Mouse (Mus musculus): ENCODE measurements around the gene Nsg2. TPM values are rescaled to one million over a fixed set of nuclear protein-coding genes. Genes with fewer than 3 reads are reported as not detected.
A peak's percentile ranks its signal among the peaks of the same experiment; 100 is the strongest.
"Not testable (repeated sequence)": the region's sequence is repeated elsewhere in the genome, so short reads cannot be mapped to it uniquely, and the experiment has no call there.

The Nsg2 gene
- polyA plus RNA-seq, 1 experiment from 2014 or later = not detected

- ChIA-PET POLR2A (no interaction called here), CTCF (no interaction called here)
- ATAC-seq (no peak), DNase-seq (ENCODE audit: low read depth, low spot score) (no peak)
- in situ Hi-C loops (cut with MboI; ENCODE audit: low pct_unique_long_range_greater_than_20kb) = no loop called here
- H3K27me3 ChIP-seq = peaks cover 13% of the 10 kb centered on the region
- no peak for TF ChIP-seq CTCF (IDR thresholded peaks at IDR 0.05)
Measured at GRCm38 (mm10) chr11:31983249-31983648, 17.0 kb upstream of the Nsg2 start.

GRCm38 (mm10) chr11:31984786-31985185, 15.5 kb upstream of the Nsg2 start:
- CTCF ChIA-PET = no interaction called here
- POLR2A ChIA-PET = no interaction called here
- H3K27me3 ChIP-seq = peaks cover 12% of the 10 kb centered on the region
- in situ Hi-C loops (cut with MboI; ENCODE audit: low pct_unique_long_range_greater_than_20kb) = no loop called here
- no peak for TF ChIP-seq CTCF (IDR thresholded peaks at IDR 0.05)
- DNase-seq (ENCODE audit: low read depth, low spot score) = no peak
- no peak for ATAC-seq

DNA sequence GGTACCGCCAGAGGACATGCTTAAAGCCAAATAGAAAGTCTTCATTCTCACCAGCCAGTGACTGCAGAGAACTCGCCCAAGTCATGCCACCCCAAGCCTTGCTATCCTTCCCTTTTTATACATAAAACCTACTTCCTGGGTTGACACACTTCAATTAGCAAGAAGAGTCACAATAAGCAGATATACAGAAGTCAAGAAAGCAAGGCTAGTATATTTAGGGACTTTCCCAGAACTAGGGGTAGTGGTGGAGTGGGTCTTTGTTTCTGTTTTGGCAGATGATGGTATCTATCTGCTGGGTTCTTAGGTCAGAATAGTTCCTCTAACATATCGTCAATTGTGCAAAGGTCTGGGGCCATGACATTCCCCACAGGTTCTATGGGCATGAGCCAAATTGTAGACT, 7.7 kb upstream of the Nsg2 start:
- CTCF ChIA-PET = no interaction called here
- no peak for ATAC-seq
- in situ Hi-C loops (cut with MboI; ENCODE audit: low pct_unique_long_range_greater_than_20kb) = no loop called here
- TF ChIP-seq CTCF (IDR thresholded peaks at IDR 0.05) = no peak
- DNase-seq (ENCODE audit: low read depth, low spot score) = no peak
- POLR2A ChIA-PET = no interaction called here
- peaks cover 5% of the 10 kb centered on the region for H3K27me3 ChIP-seq

- no peak for ATAC-seq
- in situ Hi-C loops (cut with MboI; ENCODE audit: low pct_unique_long_range_greater_than_20kb) = no loop called here
- ChIA-PET POLR2A (no interaction called here), CTCF (no interaction called here)
- no peak for DNase-seq (ENCODE audit: low read depth, low spot score)
- no peak for TF ChIP-seq CTCF (IDR thresholded peaks at IDR 0.05)
- H3K27me3 ChIP-seq = peaks cover 3% of the 10 kb centered on the region
Measured at GRCm38 (mm10) chr11:31999716-32000115, 547 bp upstream of the Nsg2 start.

DNA sequence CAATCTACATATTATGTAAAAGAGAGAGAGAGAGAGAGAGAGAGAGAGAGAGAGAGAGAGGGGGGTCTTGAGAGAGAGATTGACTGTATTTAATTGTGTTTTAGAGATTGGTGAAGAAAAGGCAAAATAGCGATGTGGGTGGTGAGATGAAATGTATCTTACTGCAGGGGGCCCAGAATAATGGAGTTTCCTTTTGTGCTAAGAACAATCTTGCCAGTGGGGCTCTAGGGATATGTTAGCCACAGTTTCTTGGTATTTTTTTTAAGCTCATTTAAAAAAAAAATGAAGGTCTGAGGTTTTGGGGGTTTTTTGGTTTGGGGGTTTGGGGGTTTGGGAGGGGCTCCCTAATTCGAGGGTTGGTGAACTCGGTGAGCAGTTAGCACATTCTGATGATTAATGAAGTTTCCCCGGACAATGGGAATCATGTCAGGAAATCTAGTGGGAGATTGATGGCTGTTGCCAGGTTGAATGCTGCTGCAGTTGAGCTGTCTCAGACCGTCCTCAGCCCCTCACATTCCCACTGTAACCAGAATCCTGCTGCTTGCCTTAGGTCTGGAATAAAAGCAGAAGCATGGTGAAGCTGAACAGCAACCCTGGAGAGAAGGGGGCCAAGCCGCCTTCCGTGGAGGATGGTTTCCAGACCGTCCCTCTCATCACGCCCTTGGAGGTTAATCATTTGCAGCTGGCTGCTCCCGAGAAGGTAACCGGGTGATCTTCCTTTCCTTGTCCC, 1.1 kb downstream of the Nsg2 start:
- no peak for ATAC-seq
- ChIA-PET CTCF (interaction anchor here (1.1 kb wide), 1 partner anchor 161 kb away, joined by 3 read pairs; no protein-coding TSS in a partner anchor), POLR2A (interaction anchor here (1.0 kb wide), 1 partner anchor 100 kb away, joined by 3 read pairs; no protein-coding TSS in a partner anchor)

GRCm38 (mm10) chr11:32002670-32003072, 2.4 kb downstream of the Nsg2 start:
- ChIA-PET CTCF (no interaction called here), POLR2A (no interaction called here)
- peaks cover 3% of the 10 kb centered on the region for H3K27me3 ChIP-seq
- DNase-seq (ENCODE audit: low read depth, low spot score) = no peak
- peak; percentile 17 for ATAC-seq
- TF ChIP-seq CTCF (IDR thresholded peaks at IDR 0.05) = no peak
- in situ Hi-C loops (cut with MboI; ENCODE audit: low pct_unique_long_range_greater_than_20kb) = no loop called here

More for the DNA sequence above, 1.1 kb downstream of the Nsg2 start:
- peaks cover 3% of the 10 kb centered on the region for H3K27me3 ChIP-seq
- TF ChIP-seq CTCF (IDR thresholded peaks at IDR 0.05) = no peak
- no peak for DNase-seq (ENCODE audit: low read depth, low spot score)
- in situ Hi-C loops (cut with MboI; ENCODE audit: low pct_unique_long_range_greater_than_20kb) = no loop called here

GRCm38 (mm10) chr11:32008049-32008448, 7.8 kb downstream of the Nsg2 start:
- DNase-seq (ENCODE audit: low read depth, low spot score); CTCF ChIA-PET; ATAC-seq; in situ Hi-C loops (cut with MboI; ENCODE audit: low pct_unique_long_range_greater_than_20kb); H3K27me3 ChIP-seq; POLR2A ChIA-PET: not testable (repeated sequence)

DNA sequence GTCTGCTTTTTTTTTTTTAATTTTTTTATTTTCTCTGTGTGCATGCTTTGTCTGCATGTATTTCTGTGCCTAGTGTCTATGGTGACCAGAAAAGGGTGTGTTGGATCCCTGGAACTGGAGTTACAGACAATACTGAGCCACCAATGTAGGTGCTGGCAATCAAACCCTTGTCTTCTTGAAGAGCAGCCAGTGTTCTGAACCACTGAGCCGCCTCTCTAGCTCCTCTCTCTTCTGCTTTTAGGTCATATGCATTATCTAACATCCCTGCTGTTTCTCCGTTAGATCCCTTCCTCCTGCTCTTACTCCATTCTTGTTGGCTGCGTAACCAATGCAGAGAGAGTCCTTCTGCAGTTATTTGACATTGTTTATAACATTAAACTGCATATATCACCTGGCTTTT, 8.6 kb downstream of the Nsg2 start:
- no peaks in the 10 kb centered on the region for H3K27me3 ChIP-seq
- ChIA-PET CTCF (no interaction called here), POLR2A (no interaction called here)
- DNase-seq (ENCODE audit: low read depth, low spot score) = no peak
- TF ChIP-seq CTCF (IDR thresholded peaks at IDR 0.05) = no peak
- in situ Hi-C loops (cut with MboI; ENCODE audit: low pct_unique_long_range_greater_than_20kb) = no loop called here
- no peak for ATAC-seq

DNA sequence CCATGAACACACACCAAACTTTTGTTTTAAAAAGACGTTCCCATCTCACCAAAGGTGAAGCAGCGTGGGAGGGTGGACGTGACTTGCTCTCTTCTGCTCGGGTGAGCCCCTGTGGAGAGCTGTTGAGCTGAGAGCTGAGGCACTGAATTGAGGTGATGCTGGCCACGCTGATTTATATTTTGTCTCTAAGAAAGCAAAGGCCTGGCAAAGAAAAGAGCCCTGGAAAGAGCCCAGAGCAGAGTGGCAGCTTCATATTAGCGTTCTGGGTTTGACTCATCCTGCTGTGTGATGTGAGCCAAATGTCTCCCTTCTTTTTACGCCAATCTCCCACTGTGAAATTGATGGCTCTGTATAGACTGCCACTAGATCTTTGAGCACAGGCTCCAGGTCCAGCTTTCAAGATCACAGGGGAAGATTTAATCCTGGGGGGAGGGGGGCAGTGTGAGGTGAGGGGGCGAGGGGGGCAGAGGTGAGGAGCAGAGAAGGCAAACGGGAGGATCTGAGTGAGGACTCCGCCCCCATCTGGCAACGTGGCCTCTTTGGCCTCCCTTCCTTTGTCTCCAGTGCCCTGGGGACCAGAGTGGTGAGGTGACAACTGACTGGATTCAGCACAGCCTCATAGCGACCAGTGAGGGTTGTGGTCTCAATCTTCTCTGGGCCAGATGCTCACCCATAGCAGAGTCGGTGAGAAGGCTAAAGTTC, 9.8 kb downstream of the Nsg2 start:
- no peak for DNase-seq (ENCODE audit: low read depth, low spot score)
- in situ Hi-C loops (cut with MboI; ENCODE audit: low pct_unique_long_range_greater_than_20kb) = no loop called here
- ChIA-PET POLR2A (no interaction called here), CTCF (no interaction called here)
- no peaks in the 10 kb centered on the region for H3K27me3 ChIP-seq
- ATAC-seq = no peak
- TF ChIP-seq CTCF (IDR thresholded peaks at IDR 0.05) = no peak

GRCm38 (mm10) chr11:32010663-32010970, 10.4 kb downstream of the Nsg2 start:
- POLR2A ChIA-PET = no interaction called here
- ATAC-seq (no peak), DNase-seq (ENCODE audit: low read depth, low spot score) (no peak)
- TF ChIP-seq CTCF (IDR thresholded peaks at IDR 0.05) = no peak
- in situ Hi-C loops (cut with MboI; ENCODE audit: low pct_unique_long_range_greater_than_20kb) = no loop called here
- no peaks in the 10 kb centered on the region for H3K27me3 ChIP-seq
- CTCF ChIA-PET = no interaction called here

DNA sequence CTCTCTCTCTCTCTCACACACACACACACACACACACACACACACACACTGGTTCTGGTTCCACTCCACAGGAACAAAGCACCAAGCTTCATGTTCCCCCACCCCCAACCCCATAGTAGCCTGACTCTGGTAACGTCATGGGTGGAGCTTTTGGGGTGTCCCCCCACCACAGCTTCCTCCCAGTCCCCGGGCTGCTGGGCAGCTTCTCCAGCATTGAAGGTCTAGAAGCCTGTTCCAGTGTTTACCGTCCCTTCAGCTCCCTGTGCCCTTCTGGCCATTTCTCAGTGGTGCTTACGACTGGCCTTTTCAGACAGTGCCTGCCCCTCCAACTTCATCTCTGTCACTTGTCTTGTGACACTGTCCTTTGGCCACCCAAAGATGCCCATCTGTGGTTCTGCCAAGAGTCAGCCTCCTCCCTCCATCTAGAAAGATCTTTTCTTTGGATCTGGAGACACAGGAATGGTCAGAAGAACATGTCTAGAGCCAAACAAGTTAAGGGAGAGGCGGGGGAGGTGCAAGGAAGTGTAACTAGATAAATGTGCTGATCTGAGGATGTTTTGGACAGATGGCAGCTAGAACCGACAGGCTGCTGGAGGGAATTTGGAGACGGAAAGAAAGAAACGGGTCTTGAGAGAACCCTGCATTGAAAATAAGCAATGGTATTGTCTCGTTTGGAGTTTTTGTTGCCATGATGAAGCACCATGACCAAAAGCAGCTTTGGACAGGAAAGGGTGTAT, 11.8 kb downstream of the Nsg2 start:
- in situ Hi-C loops (cut with MboI; ENCODE audit: low pct_unique_long_range_greater_than_20kb) = no loop called here
- DNase-seq (ENCODE audit: low read depth, low spot score) = no peak
- no peak for ATAC-seq
- POLR2A ChIA-PET = no interaction called here
- no peaks in the 10 kb centered on the region for H3K27me3 ChIP-seq
- no peak for TF ChIP-seq CTCF (IDR thresholded peaks at IDR 0.05)
- CTCF ChIA-PET = no interaction called here
